Mouse (Mus musculus) ovary, adult 2 months (tissue): ENCODE results near the gene A030005K14Rik. TPM values are rescaled to one million over a fixed set of nuclear protein-coding genes. Genes with fewer than 3 reads are reported as not detected.

ENCODE experiments used
- polyA plus RNA-seq: library from polyadenylated mRNA; depleted of rRNA; stranded (reverse); fragments of >200 nt; gene quantifications from 2 replicates; pipeline ENCODE4 v1.2.3, GENCODE M21; 2012; rRNA removed

Gene A030005K14Rik
- not detected in 2 replicates for polyA plus RNA-seq

GRCm38 (mm10) chr1:83059278-83059677 lies at the start of gene A030005K14Rik:
Gene A030005K14Rik (minus strand): TSS chr1:83059378.

GRCm38 (mm10) chr1:83060643-83061042 lies 1.5 kb upstream of the A030005K14Rik start, which contains the start of gene Krtap28-13:
Gene Krtap28-13 (plus strand): TSS chr1:83060930.

GRCm38 (mm10) chr1:83044882-83045427 lies 14.2 kb downstream of the A030005K14Rik start, which contains the start of gene Gm47969:
Gene Gm47969 (plus strand): TSS chr1:83044932.

GRCm38 (mm10) chr1:83042380-83042779 lies 16.8 kb downstream of the A030005K14Rik start, which contains the start of gene Krtap28-10:
Gene Krtap28-10 (minus strand): TSS chr1:83042480.

GRCm38 (mm10) chr1:83038109-83038672 lies 21.0 kb downstream of the A030005K14Rik start, which contains the start of gene Slc19a3:
Gene Slc19a3 (minus strand): TSS chr1:83038448.

Other genes with a start within 250 kb of the A030005K14Rik start
- gene Agfg1, start 219.9 kb downstream of the A030005K14Rik start, polyA plus RNA-seq, result 37.9 and 54.4 TPM in 2 replicates
- 0.82 and 1.5 TPM in 2 replicates for gene A030005L19Rik, start 146.1 kb downstream of the A030005K14Rik start, polyA plus RNA-seq
- gene A030014E15Rik, start 134.5 kb downstream of the A030005K14Rik start, polyA plus RNA-seq, result not detected in 2 replicates
- gene Gm6217, start 128.0 kb downstream of the A030005K14Rik start, polyA plus RNA-seq, result not detected in 2 replicates
- gene A030003K21Rik, start 116.0 kb downstream of the A030005K14Rik start, polyA plus RNA-seq, result not detected in 2 replicates
- gene Gm7544, start 103.4 kb downstream of the A030005K14Rik start, polyA plus RNA-seq, result not detected in 2 replicates
- gene Gm47955, start 99.1 kb downstream of the A030005K14Rik start, polyA plus RNA-seq, result not detected in 2 replicates
- not detected in 2 replicates for gene Gm47959, start 58.8 kb downstream of the A030005K14Rik start, polyA plus RNA-seq
- gene Slc19a3, start 20.9 kb downstream of the A030005K14Rik start, polyA plus RNA-seq, result 1.3 and 1.5 TPM in 2 replicates
- gene Krtap28-10, start 16.9 kb downstream of the A030005K14Rik start, polyA plus RNA-seq, result not detected in 2 replicates
- not detected in 2 replicates for gene Gm47969, start 14.4 kb downstream of the A030005K14Rik start, polyA plus RNA-seq
- gene Krtap28-13, start 1.6 kb upstream of the A030005K14Rik start, polyA plus RNA-seq, result not detected in 2 replicates
- not detected in 2 replicates for gene Ccl20, start 57.4 kb upstream of the A030005K14Rik start, polyA plus RNA-seq
- gene Daw1, start 100.4 kb upstream of the A030005K14Rik start, polyA plus RNA-seq, result 1.6 and 1.9 TPM in 2 replicates